Mouse (Mus musculus) embryonic facial prominence, embryonic 10.5 days (tissue): ENCODE measurements around the gene Cars2. TPM values are rescaled to one million over a fixed set of nuclear protein-coding genes. Genes with fewer than 3 reads are reported as not detected.

ENCODE experiments used
- DNase-seq: peaks from one replicate; pipeline ENCODE4 v3.0.0-alpha.2; 2017; ENCODE audit warnings: low spot score
- H3K27ac ChIP-seq: fragments of 300-500 bp; sonication (generic); replicated peaks from 2 replicates; pipeline ENCODE4 v1.5.1; 2016; ENCODE audit warnings: mild to moderate bottlenecking
- H3K27me3 ChIP-seq: fragments of 300-500 bp; sonication (generic); replicated peaks from 2 replicates; pipeline ENCODE4 v1.6.1; 2016; ENCODE audit warnings: low read depth, mild to moderate bottlenecking; ENCODE audit not compliant: poor library complexity, severe bottlenecking
- H3K36me3 ChIP-seq: fragments of 300-500 bp; sonication (generic); replicated peaks from 2 replicates; pipeline ENCODE4 v1.6.1; 2016; ENCODE audit warnings: mild to moderate bottlenecking, moderate library complexity
- H3K4me1 ChIP-seq: fragments of 300-500 bp; sonication (generic); 2 replicates; pipeline ENCODE4 v1.6.1; 2016
- H3K4me3 ChIP-seq: fragments of 300-500 bp; sonication (generic); 2 replicates; pipeline ENCODE4 v1.5.1; 2016; ENCODE audit warnings: mild to moderate bottlenecking, moderate library complexity
- H3K9me3 ChIP-seq: fragments of 300-500 bp; sonication (generic); 2 replicates; pipeline ENCODE4 v1.6.1; 2016; ENCODE audit warnings: mild to moderate bottlenecking
- WGBS: fragments of 180-500 bp; shearing (Covaris S2); methylation state at CpG from one replicate; pipeline ENCODE4 v1.1.7; 2016; 5-methylcytosine and 5-hydroxymethylcytosine counted together
- polyA plus RNA-seq: library from polyadenylated mRNA; unstranded; fragments of >200 nt; fragmentation: Nextera tagmentation; extraction: Ambion mirVana; gene quantifications from 2 replicates; pipeline ENCODE4 v1.2.1, GENCODE M21; 2016

The Cars2 gene
- 17.9 and 18.6 TPM in 2 replicates for polyA plus RNA-seq

DNA sequence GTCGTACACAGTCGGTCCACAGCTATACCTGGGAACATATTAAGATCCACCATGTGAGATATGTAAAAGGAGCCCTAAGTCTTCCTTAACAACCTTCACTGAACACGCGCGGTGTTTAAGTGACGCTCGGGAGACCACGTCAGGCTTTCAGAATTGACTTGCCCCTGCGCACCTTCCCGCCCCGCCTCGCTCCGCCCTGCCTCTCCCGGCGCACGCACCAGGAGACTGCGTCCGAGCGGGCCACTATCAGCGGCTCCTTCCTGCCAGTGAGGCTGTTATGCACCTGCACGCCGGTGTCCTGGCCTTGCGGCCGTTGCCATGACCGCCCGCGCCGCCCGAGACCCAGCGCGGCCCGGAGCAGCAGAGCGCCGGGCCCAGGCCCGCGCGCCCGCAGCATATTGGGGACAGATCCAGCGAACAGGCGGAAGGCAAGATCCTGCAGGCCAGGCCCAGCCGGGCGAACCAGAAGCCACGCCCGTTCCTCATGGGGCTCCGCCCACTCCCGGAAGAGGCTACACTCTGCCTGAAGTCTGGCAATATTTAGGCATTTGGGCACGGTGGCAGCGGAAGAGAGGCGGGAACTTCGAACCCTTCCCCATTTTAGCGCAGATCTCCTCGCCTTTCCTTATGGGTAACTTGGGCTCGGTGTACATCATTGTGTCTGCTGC is at the start of gene Cars2:
Gene Cars2 (minus strand): TSS at position 503 of the 668 bp plus-strand sequence.
- peak; percentile 91 for DNase-seq
- peak within 1 kb of the TSS; percentile 91 for H3K27ac ChIP-seq
- H3K4me3 ChIP-seq = peak within 1 kb of the TSS; percentile 85
- under 1% methylated on average over 53 of the region's 53 CpGs for WGBS
- H3K36me3 ChIP-seq = peaks cover 18% of the 10 kb centered on the region
- H3K9me3 ChIP-seq = no peaks in the 10 kb centered on the region
- 0 out of 2 replicates have a peak, but pooled peaks cover 4% of the 10 kb centered on the region for H3K27me3 ChIP-seq
- peaks cover 33% of the 10 kb centered on the region for H3K4me1 ChIP-seq

DNA sequence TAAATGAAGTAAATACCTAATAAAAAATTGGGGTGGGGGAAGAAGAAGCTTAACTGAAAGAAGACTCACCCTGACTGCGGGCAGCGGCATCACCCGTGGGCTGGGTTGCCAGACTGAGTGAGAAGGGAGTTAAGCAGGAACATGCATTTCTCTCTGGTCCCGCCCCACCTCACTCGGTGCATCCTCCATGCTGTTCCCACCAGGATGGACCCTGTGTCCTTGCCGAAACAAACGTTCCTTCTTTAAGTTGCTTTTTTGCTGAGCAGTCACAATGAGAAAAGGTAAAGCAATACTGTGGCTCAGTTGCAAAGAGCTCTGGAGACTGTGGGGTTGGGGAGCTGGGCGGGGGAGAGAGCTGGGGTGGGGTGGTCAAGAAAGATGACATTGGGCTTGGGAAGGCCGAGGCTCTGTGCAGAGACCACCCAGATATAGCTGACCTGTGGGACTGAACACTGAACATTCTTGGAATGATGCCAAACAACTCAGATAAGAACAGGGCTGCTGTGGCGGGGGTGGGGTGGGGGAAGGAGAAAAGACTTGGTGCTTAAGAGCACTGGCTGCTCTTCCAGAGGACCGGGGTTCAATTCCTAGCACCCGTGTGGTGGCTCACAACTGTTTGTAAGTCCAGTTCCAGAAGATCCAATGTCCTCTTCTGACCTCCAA is 42.8 kb upstream of the Cars2 start:
- Histone ChIP-seq H3K4me1 (peaks cover 8% of the 10 kb centered on the region), H3K9me3 (0 out of 2 replicates have a peak, but pooled peaks cover 2% of the 10 kb centered on the region), H3K27ac (no peak overlapping the region), H3K27me3 (no peaks in the 10 kb centered on the region), H3K4me3 (no peak overlapping the region), H3K36me3 (no peaks in the 10 kb centered on the region)
- WGBS = 79% methylated on average over 12 of the region's 12 CpGs
- DNase-seq = no peak

DNA sequence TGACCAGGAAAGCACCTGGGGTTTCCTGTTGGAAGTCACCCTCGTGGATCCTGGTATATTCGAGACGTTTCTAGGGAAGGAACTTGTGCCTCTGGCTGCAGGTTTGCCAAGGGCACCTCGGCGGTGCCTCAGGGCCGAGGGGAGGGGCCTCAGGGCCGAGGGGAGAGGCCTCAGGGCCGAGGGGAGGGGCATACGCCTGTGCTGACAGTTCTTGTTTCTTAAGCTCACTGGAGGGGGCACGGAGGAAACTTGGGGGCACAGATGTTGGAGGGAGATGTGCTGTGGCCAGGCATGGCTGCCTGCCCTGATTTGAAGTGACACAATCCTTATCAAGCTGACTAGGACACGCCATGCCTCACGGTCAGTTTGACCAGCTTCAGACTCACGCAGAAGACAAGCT is 41.7 kb upstream of the Cars2 start:
- no peaks in the 10 kb centered on the region for H3K27me3 ChIP-seq
- DNase-seq = no peak
- H3K27ac ChIP-seq = 0 out of 2 replicates have a peak overlapping the region, but pooled peaks have one; percentile 42
- no peaks in the 10 kb centered on the region for H3K36me3 ChIP-seq
- 47% methylated on average over 13 of the region's 13 CpGs for WGBS
- peaks cover 8% of the 10 kb centered on the region for H3K4me1 ChIP-seq
- H3K4me3 ChIP-seq = no peak overlapping the region
- 0 out of 2 replicates have a peak, but pooled peaks cover 2% of the 10 kb centered on the region for H3K9me3 ChIP-seq

DNA sequence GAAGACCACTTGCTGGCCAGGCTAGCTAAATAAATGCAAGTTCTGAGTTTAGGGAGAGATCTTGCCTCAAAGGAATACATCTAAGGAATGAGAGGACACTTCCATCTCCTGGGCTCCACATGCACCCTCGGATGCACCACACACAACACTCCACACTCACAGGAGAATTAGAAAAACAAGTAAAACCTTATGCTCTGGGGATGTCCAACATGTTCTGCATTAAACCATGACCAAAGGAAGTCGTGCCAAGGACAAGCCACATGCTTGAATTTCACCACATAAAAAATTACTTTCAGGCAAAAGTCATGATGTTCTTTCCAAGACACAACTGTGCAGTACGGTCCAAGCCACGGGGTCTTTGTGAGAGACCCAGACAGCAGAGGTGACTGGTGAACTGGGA is 41.3 kb upstream of the Cars2 start:
- Histone ChIP-seq H3K4me1 (peaks cover 12% of the 10 kb centered on the region), H3K9me3 (0 out of 2 replicates have a peak, but pooled peaks cover 2% of the 10 kb centered on the region), H3K27me3 (no peaks in the 10 kb centered on the region), H3K4me3 (no peak overlapping the region), H3K36me3 (no peaks in the 10 kb centered on the region), H3K27ac (no peak overlapping the region)
- WGBS = 68% methylated on average over 4 of the region's 4 CpGs
- no peak for DNase-seq

DNA sequence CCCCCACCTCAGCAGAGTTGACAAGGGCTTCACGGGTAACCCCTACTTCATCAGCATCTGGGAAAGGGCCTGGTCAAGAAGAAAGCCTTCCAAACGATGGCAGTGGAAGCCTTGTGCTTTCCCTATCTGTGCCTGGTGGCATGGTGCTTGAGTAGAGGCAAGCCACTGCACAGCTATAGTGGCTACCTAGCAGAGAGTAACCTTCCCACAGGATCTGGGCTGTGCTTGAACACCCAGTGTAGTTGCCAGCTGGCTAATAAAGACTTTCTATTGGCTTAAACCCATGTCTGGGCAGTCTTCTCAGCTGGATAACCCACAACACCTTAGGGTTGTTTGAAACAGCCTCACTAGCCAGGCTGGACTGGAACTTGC is 35.8 kb upstream of the Cars2 start:
- H3K4me3 ChIP-seq = no peak overlapping the region
- 69% methylated on average over 2 of the region's 2 CpGs for WGBS

DNA sequence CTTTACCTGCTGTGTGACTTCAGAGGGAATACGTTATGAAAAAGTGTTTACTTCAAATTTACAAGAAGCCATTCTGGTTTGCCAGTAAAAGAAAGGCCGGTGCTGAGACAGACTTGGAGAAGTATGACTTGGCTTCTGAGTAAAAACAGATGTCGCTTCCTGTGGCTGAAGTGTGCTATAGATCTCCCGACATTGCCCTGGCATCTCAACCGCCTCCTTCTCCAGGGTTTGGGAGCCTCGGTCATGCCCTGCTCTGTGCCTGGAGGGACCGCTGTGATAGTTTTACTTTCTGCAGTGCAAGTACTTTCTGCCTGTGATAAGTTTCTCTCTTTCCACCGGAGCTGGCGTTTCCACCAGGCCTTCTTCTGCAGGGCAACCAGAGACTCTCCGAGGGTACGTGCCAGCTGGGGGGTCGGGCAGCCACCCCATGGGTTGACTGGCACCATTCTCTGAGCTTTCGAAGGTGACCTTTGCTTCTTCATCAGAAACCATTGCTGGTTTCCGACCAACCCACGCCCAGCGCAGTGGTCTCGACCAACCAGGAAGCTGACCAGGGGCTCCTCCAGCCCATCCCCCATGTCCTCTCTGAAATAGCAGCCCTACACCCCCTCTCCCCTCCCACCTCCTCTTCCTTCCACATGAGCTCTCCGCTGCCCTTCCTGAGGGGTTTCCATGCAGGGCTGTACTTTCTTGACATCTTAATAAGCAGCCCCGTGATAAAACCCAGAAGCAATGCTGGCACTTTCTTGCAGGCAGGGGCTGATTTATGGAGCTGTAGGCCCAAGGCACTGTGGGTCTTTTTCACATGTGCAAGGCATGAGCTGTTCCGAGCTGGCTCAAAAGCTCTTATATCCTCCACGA is 35.2 kb upstream of the Cars2 start:
- Histone ChIP-seq H3K27ac (peak overlapping the region; percentile 77), H3K4me1 (peaks cover 22% of the 10 kb centered on the region), H3K27me3 (no peaks in the 10 kb centered on the region), H3K4me3 (no peak overlapping the region), H3K36me3 (no peaks in the 10 kb centered on the region; the same call in 1 of the 2 replicates), H3K9me3 (peaks cover 15% of the 10 kb centered on the region; the same call in 1 of the 2 replicates)
- DNase-seq = peak; percentile 59
- WGBS = 68% methylated on average over 21 of the region's 21 CpGs

More for the DNA sequence above, 35.8 kb upstream of the Cars2 start:
- Histone ChIP-seq H3K27me3 (no peaks in the 10 kb centered on the region), H3K4me1 (peaks cover 22% of the 10 kb centered on the region), H3K36me3 (no peaks in the 10 kb centered on the region; the same call in 1 of the 2 replicates), H3K9me3 (peaks cover 15% of the 10 kb centered on the region; the same call in 1 of the 2 replicates), H3K27ac (peak overlapping the region; percentile 77)
- DNase-seq = no peak

DNA sequence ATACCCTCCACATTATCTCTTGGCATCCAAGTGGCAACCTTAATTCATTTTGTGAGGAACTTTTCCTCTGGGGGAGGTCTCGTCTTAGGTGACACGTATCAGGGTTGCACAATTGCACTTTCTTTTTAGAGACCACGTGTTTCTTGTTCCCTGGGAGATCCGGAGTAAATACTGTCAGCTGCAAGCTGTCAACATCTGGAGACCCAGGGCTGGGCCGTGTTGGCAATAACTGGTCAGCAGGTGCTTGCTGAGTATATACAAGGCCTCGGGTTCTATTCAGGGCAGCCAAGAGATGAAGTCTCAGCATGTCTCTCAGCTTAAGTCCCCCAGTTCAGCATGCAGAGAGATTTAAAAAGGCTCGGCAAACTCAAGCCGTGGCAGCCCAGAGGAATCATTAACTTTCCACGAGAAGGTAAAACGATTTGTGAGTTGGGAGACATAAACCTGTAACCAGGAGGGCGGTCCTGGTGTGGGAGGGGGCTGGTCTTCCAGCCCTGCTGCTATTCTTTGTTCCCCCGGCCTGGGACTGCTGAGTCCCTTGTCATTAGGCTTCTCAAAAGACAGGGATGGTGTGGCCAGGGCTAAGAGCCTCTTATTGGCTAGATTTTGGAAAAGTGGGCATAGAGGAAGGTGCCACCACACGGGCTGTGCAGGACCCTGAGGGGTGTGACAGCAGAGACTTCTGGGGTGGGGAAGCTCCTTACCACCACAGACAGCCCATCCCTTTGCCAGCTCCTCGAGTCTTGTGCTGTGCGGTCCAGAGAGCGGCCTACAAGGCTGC is 25.2 kb upstream of the Cars2 start:
- Histone ChIP-seq H3K27ac (0 out of 2 replicates have a peak overlapping the region, but pooled peaks have one; percentile 30), H3K4me1 (peaks cover 23% of the 10 kb centered on the region), H3K36me3 (no peaks in the 10 kb centered on the region), H3K27me3 (no peaks in the 10 kb centered on the region), H3K9me3 (no peaks in the 10 kb centered on the region), H3K4me3 (no peak overlapping the region)
- no peak for DNase-seq
- WGBS = 65% methylated on average over 16 of the region's 16 CpGs

DNA sequence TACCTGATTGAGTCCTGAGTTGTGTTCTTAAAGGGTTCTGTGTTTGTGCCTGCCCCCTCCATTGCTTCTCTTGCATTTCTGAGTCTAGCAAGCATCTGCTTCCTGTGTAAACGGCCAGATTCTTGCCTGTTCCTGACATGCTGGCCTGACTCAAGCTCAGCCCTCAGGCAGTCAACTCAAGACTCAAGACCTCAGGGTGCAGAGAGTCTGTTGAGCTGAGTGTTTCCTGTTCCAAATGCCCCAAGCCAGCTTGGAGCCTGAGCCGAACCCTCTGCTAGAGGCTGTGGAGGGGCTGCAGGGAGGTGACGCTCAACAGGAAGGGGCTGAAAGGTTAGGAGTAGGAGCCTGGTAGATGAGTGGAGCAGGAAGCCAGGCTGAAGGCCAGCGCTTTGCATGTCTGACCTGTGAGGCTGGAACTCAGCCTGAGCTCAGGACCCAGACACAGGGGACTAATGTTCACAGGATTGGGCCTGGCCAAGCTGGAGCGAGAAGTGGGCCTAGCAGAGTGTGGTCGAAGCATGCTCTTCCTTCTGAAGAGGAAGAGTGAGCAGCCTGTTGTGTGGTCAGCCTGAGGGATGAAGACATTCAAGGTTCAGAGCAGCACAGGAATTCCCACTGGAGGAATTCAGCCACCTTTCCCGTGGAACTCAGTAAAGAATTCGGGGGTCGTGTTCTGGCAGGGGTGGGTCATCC is 24.5 kb upstream of the Cars2 start:
- no peak for DNase-seq
- Histone ChIP-seq H3K27ac (peak overlapping the region; percentile 30), H3K9me3 (no peaks in the 10 kb centered on the region), H3K4me1 (peaks cover 26% of the 10 kb centered on the region), H3K4me3 (no peak overlapping the region), H3K36me3 (no peaks in the 10 kb centered on the region), H3K27me3 (no peaks in the 10 kb centered on the region)
- WGBS = 63% methylated on average over 9 of the region's 9 CpGs

DNA sequence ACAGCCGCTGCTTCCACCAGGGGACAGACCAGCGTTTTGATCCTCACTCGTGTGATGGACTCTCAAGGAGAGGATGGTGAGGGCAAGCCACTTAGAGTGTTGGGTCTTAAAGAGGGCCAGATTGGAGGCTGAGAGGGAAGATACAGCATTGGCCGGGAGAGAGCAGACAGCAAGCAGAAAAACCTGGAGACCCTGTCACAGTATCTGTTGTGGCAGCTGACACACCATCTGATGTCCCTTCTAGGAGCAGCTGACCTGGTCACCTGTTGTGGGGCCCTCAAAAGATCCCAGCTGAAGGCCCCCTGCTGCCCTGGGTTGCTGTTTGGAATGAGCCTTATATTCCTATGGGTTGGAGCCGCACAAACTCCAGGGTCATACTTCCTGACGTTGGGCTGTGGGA is 21.8 kb upstream of the Cars2 start:
- DNase-seq = no peak
- peaks cover 39% of the 10 kb centered on the region for H3K4me1 ChIP-seq
- H3K36me3 ChIP-seq = peaks cover 16% of the 10 kb centered on the region
- WGBS = 74% methylated on average over 6 of the region's 6 CpGs
- no peak overlapping the region for H3K27ac ChIP-seq
- no peak overlapping the region for H3K4me3 ChIP-seq
- no peaks in the 10 kb centered on the region for H3K27me3 ChIP-seq
- H3K9me3 ChIP-seq = no peaks in the 10 kb centered on the region

DNA sequence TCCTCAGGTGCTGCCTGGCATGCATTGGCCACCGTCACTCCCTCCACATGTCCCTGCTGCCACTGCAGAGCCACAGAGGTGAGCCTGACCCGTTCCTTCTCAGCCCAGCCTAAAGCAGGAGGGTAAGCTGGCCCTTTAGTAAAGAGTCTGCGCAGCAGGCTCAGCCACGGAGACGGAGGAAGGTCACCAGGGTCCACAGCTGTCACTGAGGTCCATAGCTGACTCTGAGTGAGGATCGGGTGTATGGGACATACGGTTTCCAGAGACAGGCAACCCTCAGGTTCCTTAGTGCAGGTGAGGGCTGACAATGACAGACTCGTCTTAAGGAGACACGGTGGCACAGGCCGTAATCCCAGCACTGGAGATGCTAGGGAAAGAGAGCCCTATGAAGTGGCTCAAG is 21.4 kb upstream of the Cars2 start:
- no peaks in the 10 kb centered on the region for H3K27me3 ChIP-seq
- peaks cover 39% of the 10 kb centered on the region for H3K4me1 ChIP-seq
- H3K27ac ChIP-seq = no peak overlapping the region
- no peak for DNase-seq
- peaks cover 21% of the 10 kb centered on the region for H3K36me3 ChIP-seq
- H3K9me3 ChIP-seq = no peaks in the 10 kb centered on the region
- 82% methylated on average over 10 of the region's 10 CpGs for WGBS
- no peak overlapping the region for H3K4me3 ChIP-seq

DNA sequence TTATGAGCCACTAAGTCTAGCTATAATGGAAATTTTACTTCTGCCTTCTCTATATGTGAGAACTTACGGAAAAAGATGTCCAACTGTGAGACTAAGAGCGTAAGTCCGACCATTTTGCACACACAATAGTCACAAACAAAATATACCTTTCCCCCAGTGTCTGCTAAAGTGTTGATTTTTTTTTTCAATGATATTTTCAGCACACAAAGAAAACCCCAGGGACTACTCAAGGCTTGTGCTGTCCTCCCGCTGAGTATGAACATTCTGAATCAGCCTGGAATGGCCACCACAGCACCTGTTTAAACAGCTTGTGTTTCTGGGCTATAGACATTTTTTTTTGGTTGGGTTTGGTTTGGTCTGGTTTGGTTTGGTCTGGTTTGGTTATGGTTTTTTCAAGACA is 20.2 kb upstream of the Cars2 start:
- WGBS = 96% methylated on average over 4 of the region's 4 CpGs
- Histone ChIP-seq H3K9me3 (no peaks in the 10 kb centered on the region), H3K27ac (no peak overlapping the region), H3K4me3 (no peak overlapping the region), H3K27me3 (no peaks in the 10 kb centered on the region), H3K4me1 (peaks cover 37% of the 10 kb centered on the region), H3K36me3 (peaks cover 33% of the 10 kb centered on the region)
- DNase-seq = no peak
